Mouse (Mus musculus) CD4-positive, CD25-positive, alpha-beta regulatory T cell, adult 9 weeks (primary cell): ENCODE data around the gene Tgif2. TPM values are rescaled to one million over a fixed set of nuclear protein-coding genes. Genes with fewer than 3 reads are reported as not detected.

Experiments
- polyA plus RNA-seq: library from polyadenylated mRNA; unstranded; fragments of 100-300 nt; shearing (Covaris generic); gene quantifications from one replicate; pipeline ENCODE4 v1.2.1, GENCODE M21; 2017

Tgif2 gene
- 20.8 TPM for polyA plus RNA-seq

DNA sequence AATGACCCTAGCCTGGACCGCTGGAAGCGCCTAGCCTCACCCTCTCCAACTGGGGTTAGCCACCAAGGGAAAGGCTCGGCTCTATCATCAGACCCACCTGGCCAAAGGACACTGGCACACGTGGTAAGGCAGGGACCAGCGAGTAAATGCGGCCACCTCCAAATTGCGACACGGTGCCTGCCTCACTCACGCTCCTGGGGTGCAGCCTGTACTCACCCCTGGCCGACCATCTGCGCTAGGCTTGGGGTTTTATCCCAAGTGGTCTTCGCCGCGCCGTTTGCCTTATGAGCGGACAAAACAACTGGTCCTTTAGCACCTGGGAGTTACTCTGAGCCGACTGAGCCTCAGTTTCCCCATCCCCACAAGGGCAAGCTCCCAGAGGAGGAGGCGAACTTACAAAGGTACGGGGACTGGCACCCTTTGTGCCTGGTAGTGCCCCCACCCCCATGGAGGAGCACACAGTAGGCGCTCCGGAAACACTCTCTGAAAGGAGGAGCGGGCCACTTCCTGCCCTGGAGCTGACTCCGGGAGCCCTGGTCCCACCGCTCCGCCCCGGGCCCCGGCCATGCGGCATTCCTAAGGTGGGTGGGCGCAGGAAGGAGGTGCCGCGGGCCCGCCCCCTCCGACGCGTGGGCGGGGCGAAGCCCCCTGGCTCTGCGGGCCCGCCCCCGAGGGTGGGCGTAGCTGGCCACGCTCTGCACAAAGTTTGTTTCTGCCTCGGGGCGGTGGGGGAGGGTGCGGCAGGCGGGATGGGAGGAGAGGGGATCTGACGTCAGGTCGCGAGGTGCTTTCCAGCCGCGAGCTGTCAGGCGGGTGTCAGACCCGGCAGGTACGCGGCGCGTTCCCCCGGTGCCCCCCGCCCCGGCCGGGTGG, at the start of gene Tgif2:
Gene Tgif2 (plus strand): TSS at position 689 of the 873 bp plus-strand sequence.

DNA sequence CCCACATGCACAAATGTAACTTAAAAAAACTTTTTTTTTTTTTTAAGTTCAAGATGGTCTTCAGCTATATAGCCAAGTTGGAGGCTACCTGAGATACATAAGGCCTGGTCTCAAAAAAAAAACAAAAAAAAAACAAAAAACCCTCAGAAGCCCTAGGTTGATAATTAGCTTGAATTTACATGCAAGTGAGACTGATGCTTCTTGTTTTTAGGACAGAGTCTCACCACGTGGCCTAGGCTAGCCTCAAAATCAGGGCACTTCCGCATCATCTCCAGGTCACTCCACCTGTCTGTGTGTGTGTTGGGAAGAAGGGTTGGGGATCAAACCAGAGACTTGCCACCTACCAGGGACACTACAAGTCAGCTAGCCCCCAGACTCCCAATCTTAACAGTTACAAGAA, 18.0 kb downstream of the Tgif2 start, which contains the start of gene 4930518I15Rik:
Gene 4930518I15Rik (minus strand): TSS at position 112 of the 400 bp plus-strand sequence.

DNA sequence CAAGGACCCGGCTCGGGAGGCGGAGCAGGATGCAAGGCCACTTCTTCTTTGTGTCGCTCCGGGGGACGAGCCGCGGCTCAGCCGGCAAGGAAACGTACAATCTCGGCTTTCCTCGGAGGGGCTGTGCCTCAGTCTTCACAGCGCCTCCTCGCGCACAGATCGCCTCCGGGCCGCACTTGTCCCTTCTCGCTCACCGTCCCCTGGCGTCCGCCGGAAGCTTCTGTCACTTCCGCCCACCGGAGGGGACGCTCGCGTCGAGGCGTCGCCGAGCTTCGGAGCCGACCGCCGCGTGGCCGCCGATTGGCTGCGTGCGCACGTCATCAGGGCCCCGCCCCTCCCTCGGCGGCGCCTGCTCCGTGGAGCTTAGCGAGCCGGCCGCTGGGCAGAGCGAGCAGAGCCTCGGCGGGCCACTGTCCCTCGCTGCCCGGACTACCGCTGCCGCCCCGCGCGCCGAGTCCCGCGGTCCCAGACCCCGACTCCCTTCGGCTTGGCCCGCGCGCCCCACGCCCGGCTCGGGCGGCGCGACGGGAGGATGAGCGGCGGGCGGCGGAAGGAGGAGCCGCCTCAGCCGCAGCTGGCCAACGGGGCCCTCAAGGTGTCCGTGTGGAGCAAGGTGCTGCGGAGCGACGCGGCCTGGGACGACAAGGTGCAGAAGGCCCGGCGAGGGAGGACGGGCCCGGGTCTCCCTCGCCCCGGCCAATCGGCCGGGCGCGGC, 23.1 kb downstream of the Tgif2 start, which contains the start of gene Rab5if:
Gene Rab5if (plus strand): TSS at position 357 of the 715 bp plus-strand sequence.

DNA sequence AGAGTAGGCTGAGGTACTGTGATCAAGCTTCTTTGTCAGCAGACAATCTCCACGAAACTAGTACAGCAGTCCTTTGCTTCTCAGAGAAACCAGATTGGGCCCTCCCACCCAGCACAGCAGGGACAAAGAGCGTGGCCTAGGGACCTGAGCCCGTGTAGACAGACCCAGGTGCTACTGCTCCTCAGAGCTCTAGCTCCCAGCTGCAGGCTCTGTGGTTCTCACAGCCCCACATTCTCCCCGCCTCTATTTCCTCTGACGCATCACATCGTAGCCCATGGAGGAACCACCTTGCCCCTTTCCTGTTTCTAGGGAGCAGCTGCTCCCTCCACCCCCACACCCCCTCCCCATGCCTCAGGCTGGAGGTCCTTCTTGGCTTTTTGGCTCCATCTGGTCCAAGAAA, 47.2 kb downstream of the Tgif2 start, which contains the start of gene Sla2:
Gene Sla2 (minus strand): TSS at position 176 of the 400 bp plus-strand sequence.

Other genes starting within 250 kb of the Tgif2 start
- 118 TPM for gene Dlgap4, start 226.3 kb upstream of the Tgif2 start, polyA plus RNA-seq
- 0.29 TPM for gene Myl9, start 64.6 kb upstream of the Tgif2 start, polyA plus RNA-seq
- gene 4930518I15Rik, start 17.9 kb downstream of the Tgif2 start, polyA plus RNA-seq = 7.4 TPM
- gene Rab5if, start 23.1 kb downstream of the Tgif2 start, polyA plus RNA-seq = 8.2 TPM
- gene Sla2, start 47.2 kb downstream of the Tgif2 start, polyA plus RNA-seq = 89.9 TPM
- gene Ndrg3, start 152.0 kb downstream of the Tgif2 start, polyA plus RNA-seq = 187 TPM
- 16.9 TPM for gene Dsn1, start 167.1 kb downstream of the Tgif2 start, polyA plus RNA-seq
- gene Soga1, start 239.2 kb downstream of the Tgif2 start, polyA plus RNA-seq = not detected
- not detected for gene Tldc2, start 247.0 kb downstream of the Tgif2 start, polyA plus RNA-seq